Mouse (Mus musculus) brain, adult 2 months (tissue): Measurements from ENCODE around the gene Dock8.

Source experiments
- DNase-seq: peaks from one replicate; pipeline ENCODE4 v3.0.0; 2011; ENCODE audit warnings: low read depth, low spot score

Gene Dock8

GRCm38 (mm10) chr19:24999201-24999886 is at the start of gene Dock8:
Gene Dock8, plus strand, starts transcription at chr19:24999534.
- peak; percentile 29 for DNase-seq

GRCm38 (mm10) chr19:24958531-24958930 is 40.8 kb upstream of the Dock8 start:
- peak; percentile 80 for DNase-seq

- peak; percentile 99 for DNase-seq
Observed at GRCm38 (mm10) chr19:24961172-24961962, 38.0 kb upstream of the Dock8 start, which contains the start of gene Cbwd1. Gene Cbwd1, minus strand, starts transcription at chr19:24961610.

DNA sequence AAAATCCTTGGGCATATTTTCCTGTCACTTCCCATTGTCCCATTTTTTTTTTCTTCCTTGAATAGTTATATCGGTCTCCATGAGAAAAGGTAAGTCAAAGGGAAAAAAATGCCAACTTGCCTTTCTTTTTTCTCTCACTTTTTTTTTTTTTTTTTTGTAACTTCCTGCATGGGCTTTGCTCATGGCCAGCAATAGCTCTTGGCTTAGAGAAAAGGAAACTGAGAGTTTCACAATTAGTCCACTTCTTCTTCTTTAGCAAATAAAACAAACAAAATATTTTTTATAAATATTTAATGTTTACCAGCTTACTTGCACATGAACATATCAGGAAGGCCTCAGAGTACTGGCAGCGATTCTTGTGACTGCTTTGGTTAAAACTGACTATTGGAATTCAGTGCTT is 33.1 kb upstream of the Dock8 start:
- peak; percentile 11 for DNase-seq

DNA sequence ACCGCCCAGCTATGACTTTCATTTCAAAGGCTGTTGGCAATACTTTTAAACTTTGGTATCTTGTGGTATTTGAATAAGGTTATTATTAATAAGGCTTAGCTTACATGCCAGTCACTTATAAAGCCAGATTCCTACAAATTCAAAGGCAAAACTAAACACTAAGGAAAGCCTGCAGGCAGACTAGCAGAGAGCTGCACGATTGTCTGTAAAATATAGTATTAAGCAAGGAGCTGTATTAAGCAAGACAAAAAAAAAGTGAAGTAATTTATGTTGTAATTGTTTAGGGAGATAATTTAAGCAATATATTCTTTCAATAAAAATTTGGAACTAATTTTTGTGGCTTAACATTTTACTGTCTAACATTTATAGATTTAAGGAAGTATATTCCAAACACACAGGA is 32.4 kb upstream of the Dock8 start:
- no peak for DNase-seq

DNA sequence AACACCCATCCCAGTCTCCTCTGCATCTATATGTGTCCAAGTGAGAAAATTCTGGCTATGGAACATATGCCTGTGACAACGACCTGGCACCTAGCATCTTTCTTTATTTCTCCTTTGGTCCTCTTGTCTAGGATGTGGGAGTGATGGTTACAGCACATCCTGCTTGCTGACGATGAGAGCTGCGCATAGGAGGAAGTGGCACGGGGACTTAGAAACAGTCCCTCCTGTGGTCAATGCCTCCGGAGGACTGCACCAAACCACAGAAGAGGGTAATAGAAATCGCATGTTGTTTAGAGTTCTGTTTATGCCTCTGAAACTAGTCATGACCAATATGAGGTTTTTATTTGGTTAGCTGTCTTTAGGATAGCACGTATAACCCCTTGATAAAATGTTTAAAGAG is 28.0 kb upstream of the Dock8 start:
- peak; percentile 19 for DNase-seq

- no peak for DNase-seq
Observed at GRCm38 (mm10) chr19:24972701-24973390, 26.5 kb upstream of the Dock8 start.

DNA sequence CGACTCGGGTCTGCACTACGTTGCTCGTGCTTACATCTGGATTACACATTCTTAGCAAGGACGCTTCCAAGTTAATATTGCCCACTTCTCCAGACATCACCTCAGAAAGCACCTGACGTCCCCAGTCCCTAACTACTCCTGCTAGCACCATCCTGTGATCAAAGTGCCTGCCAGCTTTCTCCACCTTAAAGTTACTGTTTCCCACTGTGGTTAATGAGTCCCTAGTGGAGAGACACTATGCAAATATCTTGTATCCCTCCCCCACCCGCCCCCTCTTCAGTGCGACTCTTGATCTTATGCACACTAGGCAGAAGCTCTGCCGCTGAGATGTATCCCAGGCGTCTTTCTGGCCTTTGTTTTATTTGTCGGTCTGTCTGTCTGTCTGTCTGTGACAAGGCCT is 21.3 kb upstream of the Dock8 start:
- no peak for DNase-seq

GRCm38 (mm10) chr19:24978852-24979842 is 20.2 kb upstream of the Dock8 start:
- no peak for DNase-seq

DNA sequence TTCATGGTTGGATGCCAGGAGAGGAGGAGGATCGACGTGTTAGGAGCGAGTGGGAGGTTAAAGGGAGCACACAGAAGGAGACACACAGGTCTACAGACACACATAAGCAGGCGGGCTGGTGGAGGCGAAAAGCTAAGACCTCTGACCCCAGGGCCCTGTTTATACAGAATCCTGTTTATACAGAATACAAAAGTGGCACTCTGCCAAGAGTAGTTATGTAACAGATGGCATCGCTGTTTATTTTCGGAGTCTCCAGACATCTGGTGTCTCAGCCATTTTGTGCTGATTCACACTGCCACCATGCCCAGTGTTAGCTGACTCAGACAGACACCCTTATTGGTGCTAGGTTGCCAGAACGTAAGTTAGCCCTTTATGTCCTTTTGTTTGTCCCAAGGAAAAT is 18.0 kb upstream of the Dock8 start:
- peak; percentile 87 for DNase-seq

DNA sequence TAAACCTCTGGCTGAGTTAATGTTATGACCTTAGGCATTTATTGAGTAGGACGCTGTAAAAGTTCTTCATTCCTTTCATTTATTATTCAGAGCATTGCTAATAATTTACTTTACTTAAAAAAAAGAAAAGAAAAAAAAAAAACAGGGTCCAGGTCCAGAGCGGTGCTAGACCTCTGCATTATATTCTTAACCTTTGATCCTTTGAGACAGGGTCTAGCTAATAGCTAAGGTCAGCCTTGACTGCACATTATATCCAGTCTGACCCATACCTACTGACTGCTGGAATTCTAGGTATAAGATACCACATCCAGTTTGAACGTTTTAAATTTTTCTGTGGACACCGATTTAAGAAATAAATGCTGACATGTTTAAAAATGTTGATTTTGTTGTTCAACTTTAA is 16.3 kb upstream of the Dock8 start:
- no peak for DNase-seq

DNA sequence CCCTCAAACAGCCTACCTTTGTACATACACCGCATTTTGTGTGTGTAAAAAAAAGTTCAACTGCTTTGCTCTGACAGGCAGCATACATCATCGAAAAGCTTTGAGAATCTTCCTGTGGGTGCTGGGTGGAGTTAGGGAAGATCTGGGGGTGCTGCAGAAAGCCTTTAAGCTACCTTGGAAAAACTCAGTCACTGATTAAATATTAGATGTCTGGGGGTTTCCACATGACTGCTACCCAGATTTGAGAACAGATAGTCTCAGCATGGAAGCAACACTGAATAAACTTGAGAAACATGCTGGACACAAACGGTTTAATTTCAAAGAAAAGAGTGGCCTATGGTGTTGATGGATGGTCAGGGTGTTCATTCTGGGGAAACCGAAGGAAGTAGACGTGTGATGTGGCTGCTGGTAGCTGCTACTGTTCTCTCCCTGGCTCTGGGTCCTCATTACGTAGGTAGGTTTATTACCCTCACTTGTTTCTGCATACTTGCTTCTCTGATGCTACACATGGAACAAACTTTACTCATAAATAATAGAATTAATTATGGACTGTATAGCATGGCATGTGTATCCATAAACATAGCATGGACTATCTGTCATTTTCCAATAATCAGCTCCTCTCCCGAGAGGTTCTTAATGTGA is 15.4 kb upstream of the Dock8 start:
- no peak for DNase-seq

GRCm38 (mm10) chr19:24985045-24985444 is 14.3 kb upstream of the Dock8 start:
- DNase-seq = no peak

DNA sequence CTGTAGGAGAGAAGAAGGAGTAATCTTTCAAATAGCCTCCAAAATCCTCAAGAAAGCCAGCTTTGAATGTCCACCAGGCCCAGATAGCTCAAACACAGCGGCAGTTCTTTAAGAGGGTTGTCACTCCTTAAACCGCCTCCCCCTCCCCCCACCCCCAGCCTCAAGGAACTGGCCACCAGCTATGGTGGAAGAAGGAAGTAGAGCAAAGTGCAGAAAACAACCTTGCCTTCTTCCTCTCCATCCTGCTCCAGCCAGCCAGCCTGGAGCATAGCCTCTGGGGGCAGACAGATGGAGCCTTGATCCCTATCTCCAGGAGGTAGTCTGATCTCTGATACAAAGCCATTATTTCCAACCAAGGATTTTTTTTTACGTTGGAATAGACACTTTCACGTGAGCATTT is 12.0 kb upstream of the Dock8 start:
- DNase-seq = no peak

GRCm38 (mm10) chr19:24988831-24989230 is 10.5 kb upstream of the Dock8 start:
- DNase-seq = no peak

DNA sequence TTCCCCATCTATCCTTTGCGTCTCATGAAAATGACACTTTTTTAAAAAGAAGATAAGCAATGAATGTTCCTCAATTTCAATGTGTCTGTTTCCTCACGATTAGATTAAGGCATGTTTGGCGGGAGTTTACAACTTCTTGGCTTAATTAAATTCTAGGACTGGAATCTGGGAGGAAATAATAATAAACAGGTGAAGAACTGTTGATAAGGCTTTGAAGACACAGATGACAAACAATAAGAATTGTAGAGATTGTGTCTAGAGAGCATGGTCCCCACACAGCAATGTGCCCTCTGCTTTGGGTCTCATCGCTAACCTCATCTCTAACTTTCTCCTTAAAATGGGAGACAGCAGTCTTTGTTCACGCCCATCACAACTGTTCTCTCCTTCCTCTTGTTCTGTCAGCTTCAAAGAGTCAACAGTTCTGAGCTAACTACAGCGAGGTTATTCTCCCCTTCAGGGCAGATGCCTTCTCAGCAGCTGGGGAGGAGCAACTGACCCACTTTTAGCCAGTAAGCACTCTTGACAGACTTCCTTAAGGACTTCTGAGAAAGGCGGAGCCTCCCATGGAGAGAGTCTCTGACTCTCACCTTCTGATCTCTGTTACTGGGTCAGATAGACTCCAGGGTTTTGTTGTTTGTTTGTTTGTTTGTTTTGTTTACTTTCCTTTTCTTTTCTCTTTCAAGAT is 9.1 kb upstream of the Dock8 start:
- peak; percentile 30 for DNase-seq

DNA sequence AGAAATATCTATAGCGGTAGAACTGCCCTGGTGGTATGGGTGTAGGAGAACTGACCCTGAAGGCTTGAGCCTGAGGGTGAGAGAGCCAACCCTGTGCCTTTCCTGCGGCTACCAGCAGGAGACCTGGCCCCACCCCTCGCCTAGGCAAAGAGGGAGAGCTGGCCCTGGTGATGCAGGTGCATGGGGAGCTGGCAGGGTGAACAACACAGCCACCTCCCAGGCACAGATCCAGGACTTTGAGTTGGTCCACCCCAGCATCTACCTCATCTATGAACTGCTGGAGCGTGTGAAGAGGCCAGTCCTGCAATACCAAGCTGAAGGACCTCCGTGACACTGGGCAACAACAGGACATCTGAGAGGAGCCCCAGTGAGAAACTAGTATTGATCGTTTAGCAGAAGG is 5.8 kb upstream of the Dock8 start:
- DNase-seq = no peak

- no peak for DNase-seq
Observed at GRCm38 (mm10) chr19:24994900-24995299, 4.4 kb upstream of the Dock8 start.

- peak; percentile 29 for DNase-seq
Observed at GRCm38 (mm10) chr19:24996815-24997704, 2.3 kb upstream of the Dock8 start.
